Comparison of ENCODE assay signal across 31 mouse cellular contexts in the genomic region with DNA sequence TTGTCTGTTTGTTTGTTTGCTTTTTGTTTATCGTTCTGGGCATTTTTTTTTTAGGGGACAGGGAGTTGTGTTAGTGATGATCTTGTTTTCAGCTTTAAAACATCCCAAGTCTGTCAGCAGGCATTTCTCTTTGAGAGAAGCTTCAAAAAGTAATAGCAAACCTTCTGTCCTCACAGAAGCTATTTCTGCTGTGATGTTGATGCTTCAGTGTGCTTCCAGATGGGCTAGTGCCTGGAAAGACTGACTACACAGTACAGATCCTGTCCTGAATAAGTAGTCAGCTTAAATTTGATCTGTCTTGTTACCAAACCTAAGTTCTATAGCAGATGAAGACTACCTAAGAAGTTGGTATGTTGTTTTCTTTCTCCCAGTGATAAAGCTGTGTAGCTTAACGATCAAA.
"Had no signal": no experiment of that assay in that cellular context is flagged by ENCODE, and none has a peak within 500 bp of the region (broad histone marks: within the 10 kb centered on the region; RNA-seq: fewer than 3 reads in every experiment).

No protein-coding gene starts in this region.

- H3K4me1 ChIP-seq: limb, embryonic 12.5 days; limb, embryonic 13.5 days; limb, embryonic 15.5 days; liver, embryonic 12.5 days; liver, embryonic 13.5 days; liver, embryonic 15.5 days; lung, embryonic 15.5 days; midbrain, embryonic 10.5 days; midbrain, embryonic 12.5 days; midbrain, embryonic 13.5 days; midbrain, embryonic 15.5 days had no signal

- H3K4me3 ChIP-seq: limb, embryonic 10.5 days; limb, embryonic 12.5 days; limb, embryonic 13.5 days; limb, embryonic 15.5 days; liver, embryonic 12.5 days; liver, embryonic 13.5 days; liver, embryonic 15.5 days; lung, embryonic 15.5 days; megakaryocyte, embryonic 14.5 days; midbrain, embryonic 10.5 days; midbrain, embryonic 12.5 days; midbrain, embryonic 13.5 days; midbrain, embryonic 15.5 days; myocyte had no signal

- H3K9ac ChIP-seq: limb, embryonic 12.5 days; limb, embryonic 13.5 days; limb, embryonic 15.5 days; liver, embryonic 12.5 days; liver, embryonic 13.5 days; liver, embryonic 14.5 days; liver, embryonic 15.5 days; liver, postnatal 0 days; lung, embryonic 14.5 days; lung, embryonic 15.5 days; midbrain, embryonic 12.5 days; midbrain, embryonic 13.5 days; midbrain, embryonic 15.5 days had no signal

- H3K36me3 ChIP-seq: limb, embryonic 10.5 days; limb, embryonic 12.5 days; limb, embryonic 13.5 days; limb, embryonic 15.5 days; liver, embryonic 12.5 days; liver, embryonic 13.5 days; liver, embryonic 15.5 days; lung, embryonic 15.5 days; midbrain, embryonic 10.5 days; midbrain, embryonic 12.5 days; midbrain, embryonic 13.5 days; midbrain, embryonic 15.5 days had no signal

- DNase-seq: left cerebral cortex, postnatal 4 days; liver; liver, embryonic 13.5 days; liver, postnatal 0 days; lung, adult 18-20 months; lung, adult 2 months; lung, embryonic 14.5 days; lung, postnatal 10 days; lung, postnatal 14 days; lung, postnatal 36 days; lung, postnatal 4 days; midbrain, embryonic 14.5 days had no signal

- H3K27ac ChIP-seq: limb, embryonic 10.5 days; limb, embryonic 12.5 days; limb, embryonic 13.5 days; limb, embryonic 15.5 days; liver, embryonic 12.5 days; liver, embryonic 13.5 days; liver, embryonic 14.5 days; liver, embryonic 15.5 days; lung, embryonic 15.5 days; macrophage; midbrain, embryonic 10.5 days; midbrain, embryonic 12.5 days; midbrain, embryonic 13.5 days; midbrain, embryonic 15.5 days had no signal

- H3K27me3 ChIP-seq: limb, embryonic 12.5 days; limb, embryonic 13.5 days; limb, embryonic 15.5 days; liver, embryonic 12.5 days; liver, embryonic 13.5 days; liver, embryonic 15.5 days; lung, embryonic 15.5 days; megakaryocyte, embryonic 14.5 days; midbrain, embryonic 12.5 days; midbrain, embryonic 13.5 days; midbrain, embryonic 15.5 days had no signal

- H3K9me3 ChIP-seq: limb, embryonic 10.5 days; limb, embryonic 15.5 days; liver, embryonic 12.5 days; liver, embryonic 15.5 days; lung, embryonic 15.5 days; megakaryocyte, embryonic 14.5 days; midbrain, embryonic 10.5 days; midbrain, embryonic 12.5 days; midbrain, embryonic 13.5 days; midbrain, embryonic 15.5 days had no signal

- H3K4me2 ChIP-seq: limb, embryonic 12.5 days; limb, embryonic 13.5 days; limb, embryonic 15.5 days; liver, embryonic 11.5 days; liver, embryonic 12.5 days; liver, embryonic 13.5 days; liver, embryonic 15.5 days; lung, embryonic 14.5 days; lung, embryonic 15.5 days; midbrain, embryonic 11.5 days; midbrain, embryonic 12.5 days; midbrain, embryonic 13.5 days; midbrain, embryonic 15.5 days had no signal

- ATAC-seq: liver, embryonic 12.5 days; liver, postnatal 0 days; lung, postnatal 0 days; midbrain, embryonic 13.5 days; midbrain, embryonic 15.5 days; midbrain, embryonic 16.5 days had no signal
